Mouse (Mus musculus): ENCODE data around the gene Thap2. TPM values are rescaled to one million over a fixed set of nuclear protein-coding genes. Genes with fewer than 3 reads are reported as not detected.

Thap2 gene
- total RNA-seq, 2 experiments from 2014 or later: 2.2 to 3.5 TPM

GRCm38 (mm10) chr10:115356106-115356505 is 28.1 kb downstream of the Thap2 start:
- no peak for ATAC-seq (replicated peaks; ENCODE audit: low FRiP score, poor library complexity, severe bottlenecking)

- ATAC-seq (replicated peaks; ENCODE audit: low FRiP score, poor library complexity, severe bottlenecking): no peak
These were observed 29.2 kb downstream of the Thap2 start for GRCm38 (mm10) chr10:115355016-115355415.

GRCm38 (mm10) chr10:115354553-115354952 is 29.7 kb downstream of the Thap2 start:
- ATAC-seq (replicated peaks; ENCODE audit: low FRiP score, poor library complexity, severe bottlenecking): no peak

- no peak for ATAC-seq (replicated peaks; ENCODE audit: low FRiP score, poor library complexity, severe bottlenecking)
These were observed 33.3 kb downstream of the Thap2 start for GRCm38 (mm10) chr10:115350810-115351397.

GRCm38 (mm10) chr10:115349509-115349908 is 34.7 kb downstream of the Thap2 start:
- ATAC-seq (replicated peaks; ENCODE audit: low FRiP score, poor library complexity, severe bottlenecking): no peak

GRCm38 (mm10) chr10:115349029-115349428 is 35.2 kb downstream of the Thap2 start:
- ATAC-seq (replicated peaks; ENCODE audit: low FRiP score, poor library complexity, severe bottlenecking): no peak

DNA sequence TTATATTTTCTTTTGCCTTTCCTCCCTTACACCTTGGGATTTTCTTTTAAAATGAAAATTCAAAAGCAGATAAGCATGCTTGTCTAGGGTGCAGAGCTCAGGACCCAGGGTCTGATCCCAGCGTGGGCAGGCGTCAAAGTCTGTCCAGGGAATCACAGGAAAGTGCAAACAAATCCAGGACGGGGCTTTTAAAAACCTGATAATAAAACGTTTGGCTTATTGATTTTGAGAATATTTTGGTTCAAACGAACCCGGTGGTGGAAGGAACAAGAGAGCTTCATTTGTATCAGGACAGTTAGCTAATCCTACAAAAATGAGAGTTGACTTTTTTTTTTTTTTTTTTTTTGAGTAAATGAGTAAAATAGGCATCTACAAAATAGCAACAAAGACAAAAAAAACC is 36.1 kb downstream of the Thap2 start:
- ATAC-seq (replicated peaks; ENCODE audit: low FRiP score, poor library complexity, severe bottlenecking): no peak

- ATAC-seq (replicated peaks; ENCODE audit: low FRiP score, poor library complexity, severe bottlenecking): no peak
These were observed 37.8 kb downstream of the Thap2 start for GRCm38 (mm10) chr10:115346444-115346843.

DNA sequence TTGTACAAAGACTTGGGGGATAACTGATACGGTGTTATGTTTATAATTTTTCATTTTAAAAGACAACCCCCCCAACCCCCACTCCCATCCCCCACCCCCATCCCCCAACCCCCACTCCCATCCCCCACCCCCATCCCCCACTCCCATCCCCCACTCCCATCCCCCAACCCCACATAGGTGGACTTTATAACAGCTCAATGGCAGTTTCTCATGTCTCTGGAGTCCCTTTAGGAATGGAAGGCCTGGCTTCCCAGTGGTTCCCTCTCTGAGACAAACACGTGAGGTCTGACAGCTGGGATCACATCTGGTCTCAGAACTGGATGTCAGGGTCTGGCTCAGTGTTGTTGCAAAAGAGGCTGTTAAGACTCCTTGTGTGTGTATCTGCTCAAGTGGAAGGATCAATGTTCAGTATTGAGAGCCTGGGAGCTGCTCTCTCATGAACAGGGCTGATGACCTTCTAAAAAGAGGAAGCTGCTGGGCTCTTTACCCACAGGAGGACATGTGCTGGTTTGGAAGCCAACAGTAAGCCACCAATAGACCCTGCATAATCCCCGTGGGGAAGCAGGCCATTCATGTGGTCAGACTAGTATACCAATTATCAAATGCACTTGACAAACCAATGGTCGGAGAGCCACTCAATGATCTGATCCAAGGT is 41.3 kb downstream of the Thap2 start:
- ATAC-seq (replicated peaks; ENCODE audit: low FRiP score, poor library complexity, severe bottlenecking): no peak

- no peak for ATAC-seq (replicated peaks; ENCODE audit: low FRiP score, poor library complexity, severe bottlenecking)
These were observed 44.4 kb downstream of the Thap2 start for GRCm38 (mm10) chr10:115339820-115340328.

- no peak for ATAC-seq (replicated peaks; ENCODE audit: low FRiP score, poor library complexity, severe bottlenecking)
These were observed 47.3 kb downstream of the Thap2 start for GRCm38 (mm10) chr10:115336901-115337300.

- no peak for ATAC-seq (replicated peaks; ENCODE audit: low FRiP score, poor library complexity, severe bottlenecking)
These were observed 50.7 kb downstream of the Thap2 start for GRCm38 (mm10) chr10:115333528-115333927.

DNA sequence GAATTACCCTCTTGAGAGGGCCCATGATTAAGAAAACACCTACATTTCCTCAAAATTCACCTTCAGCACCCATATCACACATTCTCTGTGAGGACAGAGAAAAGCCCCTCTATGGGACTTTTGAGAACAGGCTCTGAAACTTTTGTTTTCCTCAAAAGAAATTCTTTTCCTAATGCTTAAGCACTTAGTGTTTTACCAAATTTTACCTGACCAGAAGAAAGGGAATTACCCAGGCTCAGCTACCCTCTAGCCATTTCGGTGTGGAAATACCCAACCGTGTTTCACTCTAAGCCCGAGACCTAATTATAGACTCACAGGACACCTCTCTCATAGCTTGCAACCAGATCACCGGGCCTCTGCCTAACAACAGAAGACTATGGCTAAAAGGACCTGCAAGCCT is 51.2 kb downstream of the Thap2 start:
- ATAC-seq (replicated peaks; ENCODE audit: low FRiP score, poor library complexity, severe bottlenecking): no peak

DNA sequence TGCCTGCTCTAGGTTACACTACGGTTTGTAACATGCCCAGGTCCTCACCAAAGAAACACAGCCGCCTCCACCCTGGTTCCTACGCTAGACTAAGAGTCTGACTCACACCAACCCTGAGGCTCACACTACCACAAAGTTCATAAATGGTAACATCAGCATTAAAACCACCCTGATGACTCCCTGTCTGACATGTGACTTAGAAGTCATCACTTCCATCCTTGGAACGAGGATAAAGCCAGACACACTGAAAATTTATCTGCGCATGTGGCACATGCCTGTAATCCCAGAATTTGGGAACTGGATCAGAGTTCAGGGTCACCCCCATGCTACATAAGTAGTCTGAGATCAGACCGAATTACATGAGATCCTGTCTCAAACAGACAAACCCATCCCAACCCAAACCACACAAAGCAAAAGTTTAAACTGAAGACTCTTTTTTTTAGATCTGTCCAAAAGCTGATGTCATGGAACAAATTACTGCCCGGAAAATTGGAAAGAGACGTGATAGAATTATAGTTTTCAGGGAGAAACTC is 51.8 kb downstream of the Thap2 start:
- no peak for ATAC-seq (replicated peaks; ENCODE audit: low FRiP score, poor library complexity, severe bottlenecking)

DNA sequence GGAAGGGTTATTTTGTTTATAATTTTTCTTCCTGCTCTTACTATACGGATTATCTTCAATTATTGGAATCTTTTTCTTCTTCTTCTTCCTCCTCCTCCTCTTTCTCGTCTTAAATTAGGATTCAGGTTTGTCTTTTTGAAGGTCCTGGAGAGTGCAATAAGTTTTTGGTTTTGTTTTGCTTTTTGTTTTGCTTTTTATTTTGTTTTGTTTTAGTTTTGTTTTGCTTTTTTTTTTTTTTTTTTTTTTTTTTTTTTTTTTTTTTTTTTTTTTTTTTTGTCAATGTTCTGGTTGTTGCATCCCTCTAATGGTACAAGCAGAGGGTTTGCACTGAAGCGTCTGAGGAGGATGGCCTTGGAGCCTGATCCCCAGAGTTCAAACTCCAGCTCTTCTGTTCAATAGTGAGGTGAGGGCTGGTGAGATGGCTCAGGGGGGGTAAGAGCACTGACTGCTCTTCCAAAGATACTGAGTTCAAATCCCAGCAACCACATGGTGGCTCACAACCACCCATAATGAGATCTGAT is 55.2 kb downstream of the Thap2 start:
- ATAC-seq (replicated peaks; ENCODE audit: low FRiP score, poor library complexity, severe bottlenecking): no peak

GRCm38 (mm10) chr10:115328514-115328913 is 55.7 kb downstream of the Thap2 start:
- ATAC-seq (replicated peaks; ENCODE audit: low FRiP score, poor library complexity, severe bottlenecking): no peak

DNA sequence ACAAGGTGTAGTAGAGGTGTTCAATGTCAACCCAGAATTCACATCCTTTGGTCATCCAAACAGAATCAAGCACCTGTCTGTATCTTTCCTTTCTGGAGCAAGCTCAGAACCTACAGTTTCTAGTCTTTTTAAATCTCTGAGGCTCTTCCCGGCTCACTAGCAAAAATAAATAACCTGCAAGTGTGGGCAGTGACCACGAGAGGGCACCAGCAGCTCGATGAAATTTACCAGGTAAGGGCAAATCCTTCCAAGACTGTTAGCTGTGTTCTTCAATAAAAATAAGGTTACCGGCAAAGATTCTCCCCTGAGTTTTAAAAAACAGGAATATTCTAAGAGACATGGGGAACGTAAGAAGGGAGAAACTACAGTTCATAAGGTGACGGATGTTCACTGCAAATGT is 60.9 kb downstream of the Thap2 start:
- peak; percentile 88 for ATAC-seq (replicated peaks; ENCODE audit: low FRiP score, poor library complexity, severe bottlenecking)

DNA sequence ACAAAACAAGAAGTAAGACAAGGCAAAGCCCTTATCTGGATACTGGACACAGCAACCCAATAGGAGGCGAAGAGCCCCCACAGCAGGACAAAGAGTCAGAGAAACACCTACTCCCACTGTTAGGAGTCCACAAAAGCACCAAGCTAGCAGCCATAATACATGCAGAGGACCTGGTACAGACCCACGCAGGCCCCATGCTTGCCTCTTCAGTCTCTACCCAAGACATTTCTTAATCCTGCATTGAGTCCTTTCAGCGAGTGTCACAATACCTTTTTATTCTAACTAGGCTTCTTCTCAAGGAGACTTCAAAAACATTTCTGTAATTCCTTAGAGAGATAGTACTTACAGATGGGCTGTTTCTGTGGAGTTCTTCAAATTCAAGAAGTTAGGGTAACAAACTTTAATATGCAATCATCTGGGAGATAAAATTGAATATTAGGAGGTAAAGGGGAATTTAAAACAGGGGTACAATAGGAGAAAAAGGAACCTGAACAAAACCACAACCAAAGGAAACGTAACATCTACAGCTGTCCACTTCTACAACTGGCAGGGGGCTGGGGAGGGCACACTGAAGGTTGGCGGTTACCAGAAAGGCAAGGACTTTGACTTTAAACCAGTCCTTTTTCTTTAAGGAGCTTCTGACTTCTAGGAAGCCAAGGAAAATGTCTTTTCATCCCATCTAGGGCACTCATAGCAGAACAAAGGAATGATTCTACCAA is 62.8 kb downstream of the Thap2 start:
- ATAC-seq (replicated peaks; ENCODE audit: low FRiP score, poor library complexity, severe bottlenecking): no peak

All from erythroblast, adult 5-6 weeks (primary cell).